Mouse (Mus musculus) T-helper 1 cell (primary cell): ENCODE data around the gene Luzp2.
"Not testable (repeated sequence)": the region's sequence is repeated elsewhere in the genome, so short reads cannot be mapped to it uniquely, and the experiment has no call there.

Experiments
- in situ Hi-C: fragments of 300-600 bp; cut with MboI, MseI; formaldehyde crosslinking; loops from one replicate; pipeline ENCODE4 v1.15.1; 2025; ENCODE audit warnings: high pct_unique_total_duplicates

Gene Luzp2

GRCm38 (mm10) chr7:55000397-55000796 is 165.1 kb downstream of the Luzp2 start:
- in situ Hi-C loops: no loop called here

GRCm38 (mm10) chr7:55009173-55009771 is 174.0 kb downstream of the Luzp2 start:
- in situ Hi-C loops: no loop called here

GRCm38 (mm10) chr7:55133850-55134249 is 298.6 kb downstream of the Luzp2 start:
- in situ Hi-C loops: not testable (repeated sequence)

- in situ Hi-C loops: no loop called here
Observed at GRCm38 (mm10) chr7:55188927-55189326, 353.6 kb downstream of the Luzp2 start.

GRCm38 (mm10) chr7:55189496-55189895 is 354.2 kb downstream of the Luzp2 start:
- in situ Hi-C loops: no loop called here

- in situ Hi-C loops: no loop called here
Observed at GRCm38 (mm10) chr7:55190655-55191054, 355.4 kb downstream of the Luzp2 start.

DNA sequence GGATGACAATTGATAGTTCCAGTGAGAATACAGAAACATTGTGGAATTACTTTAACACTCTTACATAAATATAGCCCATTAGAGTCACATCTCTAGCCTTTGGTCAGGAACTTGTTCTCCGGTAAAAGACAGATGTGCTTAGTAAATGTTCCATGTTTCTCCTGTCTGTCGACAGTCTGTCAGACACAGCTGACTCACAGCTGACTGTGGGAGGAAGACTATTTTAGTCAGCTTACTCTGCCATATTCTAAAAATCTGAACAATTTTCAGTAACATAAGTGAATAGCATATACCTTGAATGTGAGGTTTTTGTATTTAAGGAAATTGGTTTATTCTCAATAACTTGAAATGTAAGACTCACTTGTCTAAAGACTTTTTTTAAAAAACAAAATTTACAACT is 363.5 kb downstream of the Luzp2 start:
- in situ Hi-C loops: no loop called here

DNA sequence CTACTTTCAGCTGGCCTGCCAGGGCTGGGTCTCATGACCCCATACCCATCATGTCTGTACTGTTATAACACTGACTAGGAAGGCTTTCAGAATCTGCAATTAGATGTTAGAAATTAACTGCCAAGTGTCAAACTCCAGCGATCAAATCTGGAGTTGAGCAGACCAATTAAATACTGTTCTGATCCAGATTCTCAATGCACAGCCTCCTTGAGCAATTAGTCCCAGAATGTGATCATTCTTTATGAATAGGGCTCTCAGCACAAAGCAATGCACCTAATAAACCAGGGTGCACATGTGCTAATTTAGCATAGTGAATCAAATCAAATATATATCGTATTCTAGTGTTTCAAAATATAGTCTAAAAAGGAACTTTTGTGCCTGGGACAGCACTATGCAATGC is 387.7 kb downstream of the Luzp2 start:
- in situ Hi-C loops: no loop called here

DNA sequence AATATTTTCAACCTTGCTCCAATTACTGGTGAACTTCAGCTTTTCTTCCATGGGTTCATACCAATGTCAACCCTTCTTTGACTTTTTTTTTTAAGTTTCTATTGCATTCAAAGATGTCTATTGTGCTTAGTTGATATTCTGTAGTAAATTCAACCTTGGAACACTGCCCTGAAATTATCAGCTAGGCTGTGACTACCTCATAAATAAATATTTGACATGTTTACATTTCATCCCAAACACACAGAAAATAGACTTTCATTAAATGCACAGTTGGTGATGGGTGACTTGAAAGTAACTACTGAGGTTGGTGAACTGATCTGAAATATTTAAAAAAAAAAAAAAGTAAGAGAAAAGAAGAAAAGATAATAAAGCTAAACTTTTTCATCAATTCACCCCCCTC is 394.1 kb downstream of the Luzp2 start:
- in situ Hi-C loops: no loop called here
